Mouse (Mus musculus) spleen, postnatal 10 days (tissue): ENCODE results near the gene Taok1.
"Not testable (repeated sequence)": the region's sequence is repeated elsewhere in the genome, so short reads cannot be mapped to it uniquely, and the experiment has no call there.

Source experiments
- DNase-seq, 2 experiments: peaks; one replicate each; pipeline ENCODE4 v3.0.0; 2021 to 2022; ENCODE audit warnings: low spot score in 2 of 2

The Taok1 gene

GRCm38 (mm10) chr11:77607538-77608455 lies at the start of gene Taok1:
TSS of gene Taok1 (minus strand) at chr11:77607815.
- DNase-seq = peak; percentile 91 to 98

GRCm38 (mm10) chr11:77653406-77654190 lies 46.0 kb upstream of the Taok1 start:
- DNase-seq = not testable (repeated sequence)

GRCm38 (mm10) chr11:77652484-77652883 lies 44.9 kb upstream of the Taok1 start:
- no peak for DNase-seq

- no peak for DNase-seq
These were observed 41.3 kb upstream of the Taok1 start for GRCm38 (mm10) chr11:77648878-77649277.

GRCm38 (mm10) chr11:77645481-77645880 lies 37.9 kb upstream of the Taok1 start:
- DNase-seq = no peak

GRCm38 (mm10) chr11:77641390-77641789 lies 33.8 kb upstream of the Taok1 start:
- DNase-seq = no peak

GRCm38 (mm10) chr11:77630257-77630670 lies 22.6 kb upstream of the Taok1 start:
- DNase-seq = peak; percentile 76 to 88

- no peak for DNase-seq
These were observed 21.9 kb upstream of the Taok1 start for GRCm38 (mm10) chr11:77629476-77629875.

- DNase-seq = no peak
These were observed 19.3 kb upstream of the Taok1 start for GRCm38 (mm10) chr11:77626596-77627535.

- DNase-seq = peak in 1 of 2 experiments; percentile 46
These were observed 17.6 kb upstream of the Taok1 start for GRCm38 (mm10) chr11:77625061-77625855.

GRCm38 (mm10) chr11:77624441-77625060 lies 16.9 kb upstream of the Taok1 start:
- DNase-seq = no peak

- DNase-seq = no peak
These were observed 16.4 kb upstream of the Taok1 start for GRCm38 (mm10) chr11:77624002-77624401.

GRCm38 (mm10) chr11:77621902-77622535 lies 14.4 kb upstream of the Taok1 start:
- no peak for DNase-seq

GRCm38 (mm10) chr11:77615084-77615624 lies 7.5 kb upstream of the Taok1 start:
- DNase-seq = no peak

GRCm38 (mm10) chr11:77606835-77607537 lies 629 bp downstream of the Taok1 start:
- peak; percentile 55 to 68 for DNase-seq

GRCm38 (mm10) chr11:77606469-77606834 lies 1.2 kb downstream of the Taok1 start:
- DNase-seq = no peak

- no peak for DNase-seq
These were observed 10.3 kb downstream of the Taok1 start for GRCm38 (mm10) chr11:77597266-77597665.

- DNase-seq = no peak
These were observed 16.2 kb downstream of the Taok1 start for GRCm38 (mm10) chr11:77591388-77591787.

- DNase-seq = no peak
These were observed 16.8 kb downstream of the Taok1 start for GRCm38 (mm10) chr11:77590801-77591200.
